Mouse (Mus musculus) cerebellum, postnatal 10 days (tissue): Measurements from ENCODE around the gene Gm21970.

Experiments
- DNase-seq, 2 experiments: peaks; one replicate each; pipeline ENCODE4 v3.0.0; 2021; ENCODE audit warnings: mixed read lengths in 2 of 2

The Gm21970 gene

DNA sequence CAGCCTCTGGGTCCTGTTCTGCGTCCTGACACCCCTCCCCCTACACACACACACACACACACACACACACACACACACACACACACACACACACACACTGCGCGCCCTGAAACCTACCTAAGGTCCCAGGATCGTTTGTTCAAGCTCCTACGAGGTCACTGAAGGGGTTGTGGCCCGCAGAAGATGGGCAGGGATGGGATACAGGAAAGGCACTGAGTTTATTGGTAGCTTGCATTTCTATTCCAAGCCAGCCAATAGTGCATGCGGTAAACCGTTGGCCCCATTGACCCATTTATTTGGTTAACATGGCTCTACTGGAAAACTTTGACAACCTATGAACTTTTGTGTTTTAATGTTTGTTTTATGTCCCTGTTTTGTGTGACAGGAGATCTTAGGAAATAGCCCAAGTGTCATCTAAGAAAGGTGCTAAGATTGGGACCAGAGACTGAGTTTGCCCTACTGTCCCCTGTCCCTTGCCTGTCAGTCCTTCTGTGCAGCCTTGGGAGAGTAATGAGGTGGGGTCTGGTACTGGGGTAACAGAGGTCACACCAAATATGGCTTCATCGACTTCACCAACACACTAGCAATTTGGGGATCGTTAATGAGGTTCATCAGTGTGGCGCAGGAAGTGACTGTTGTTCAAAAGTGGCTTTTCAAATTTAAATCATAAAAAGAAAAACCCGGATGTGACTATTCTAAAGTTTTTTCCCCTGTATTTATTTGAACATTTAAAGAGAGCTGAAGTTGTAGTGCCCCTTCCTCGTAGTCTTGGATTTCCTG is 17.9 kb upstream of the Gm21970 start:
- no peak for DNase-seq

DNA sequence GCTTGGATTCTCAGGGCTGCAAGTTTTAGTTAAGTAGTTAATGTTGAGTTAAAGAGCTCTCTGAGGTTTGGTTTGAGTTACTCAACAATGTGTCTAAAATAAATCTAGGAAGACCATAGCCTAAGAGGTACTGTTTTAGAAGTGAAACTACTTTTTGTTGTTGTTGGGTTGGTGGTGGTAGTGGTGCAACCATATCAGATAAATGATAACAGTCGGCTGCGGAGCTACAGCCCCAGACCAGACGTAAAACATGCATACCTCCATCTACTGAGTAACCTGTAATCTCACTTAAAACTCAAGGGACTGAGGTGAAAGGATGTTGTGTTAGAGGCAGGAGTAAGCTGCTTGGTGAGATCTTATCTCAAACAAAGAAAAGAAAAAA is 17.3 kb upstream of the Gm21970 start:
- DNase-seq = no peak

DNA sequence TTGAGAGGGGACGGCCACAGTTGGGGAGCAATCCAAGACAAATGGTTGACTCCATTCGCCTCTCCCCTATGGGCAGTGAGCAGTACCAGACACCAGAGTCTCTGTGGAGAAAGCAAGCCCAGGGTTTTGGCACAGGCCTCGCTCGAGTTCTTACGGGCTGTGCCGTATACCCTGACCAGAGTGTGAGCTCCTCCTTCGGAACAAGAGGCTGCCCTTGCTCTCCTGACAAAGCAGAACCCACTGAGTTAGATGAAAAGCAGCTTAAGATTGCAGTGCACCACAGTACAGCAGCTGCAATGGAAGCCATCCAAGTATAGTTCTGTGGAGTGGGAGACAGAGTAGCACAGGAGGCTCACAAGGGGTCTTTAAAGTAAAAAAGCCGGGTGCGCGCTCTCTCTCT is 14.8 kb upstream of the Gm21970 start:
- no peak for DNase-seq

DNA sequence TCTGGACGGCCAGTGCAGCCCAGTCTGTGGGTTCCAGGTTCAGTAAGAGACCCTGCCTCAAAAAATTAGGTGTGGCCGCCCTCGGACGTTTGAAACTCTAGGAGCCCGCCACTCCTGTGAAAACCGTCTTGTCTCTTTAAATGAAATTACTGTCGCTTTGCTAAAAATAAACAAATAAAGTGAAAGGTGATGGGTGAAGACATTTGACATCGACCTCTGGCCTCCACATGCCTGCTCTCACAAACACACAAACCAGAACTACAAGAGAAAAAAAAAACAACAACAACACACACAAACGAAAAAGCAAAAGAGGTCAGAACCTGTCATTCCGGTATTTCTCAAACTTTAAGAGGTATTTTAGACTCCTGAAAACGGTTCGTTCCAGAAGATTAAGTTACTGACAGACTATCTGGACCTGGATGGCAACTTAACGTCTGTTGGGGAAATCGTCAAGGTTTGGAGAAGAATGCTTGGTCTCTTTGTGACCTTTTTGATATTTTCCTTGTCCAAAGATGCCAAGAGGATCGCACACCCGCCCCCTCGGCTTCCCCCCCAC is 13.0 kb upstream of the Gm21970 start:
- DNase-seq = no peak

DNA sequence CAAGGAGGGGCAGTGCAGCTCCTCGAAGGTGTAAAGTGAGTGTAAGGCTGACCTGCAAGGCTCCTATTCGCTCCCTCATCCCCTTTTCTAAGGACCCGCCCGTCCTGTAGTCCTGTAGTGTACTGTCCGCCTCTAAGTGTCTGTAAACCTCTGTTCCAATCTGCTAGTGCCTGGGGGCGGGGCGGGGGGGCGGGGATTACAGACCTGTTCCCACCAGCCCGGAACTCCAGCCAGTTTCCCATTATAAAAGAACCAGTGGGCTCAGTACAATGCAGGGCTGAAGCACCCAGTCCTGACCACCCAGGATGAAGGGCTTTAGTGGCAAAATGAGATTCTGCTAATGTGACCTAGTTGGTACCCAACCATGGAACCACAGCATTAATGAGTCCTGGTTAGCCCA is 12.5 kb upstream of the Gm21970 start:
- DNase-seq = no peak

DNA sequence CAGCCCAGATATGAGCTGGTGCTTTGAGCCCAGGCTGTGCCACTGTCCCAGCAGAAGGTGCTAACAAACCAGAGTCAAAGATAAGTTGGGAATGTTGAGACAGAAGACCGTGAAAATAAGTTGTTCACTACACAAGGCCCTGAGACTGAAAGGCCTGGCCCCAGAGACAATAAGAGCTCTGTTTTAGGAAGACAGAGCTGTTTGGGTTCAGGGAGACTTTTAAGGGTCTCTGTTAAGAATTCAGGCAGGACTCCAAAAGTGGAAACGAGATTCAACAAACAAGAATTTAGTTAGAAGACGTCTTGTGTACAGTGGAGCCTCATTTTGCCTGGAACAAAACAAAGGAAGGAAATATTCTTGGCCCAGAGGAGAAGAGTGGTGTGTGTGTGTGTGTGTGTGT is 12.1 kb upstream of the Gm21970 start:
- no peak for DNase-seq

DNA sequence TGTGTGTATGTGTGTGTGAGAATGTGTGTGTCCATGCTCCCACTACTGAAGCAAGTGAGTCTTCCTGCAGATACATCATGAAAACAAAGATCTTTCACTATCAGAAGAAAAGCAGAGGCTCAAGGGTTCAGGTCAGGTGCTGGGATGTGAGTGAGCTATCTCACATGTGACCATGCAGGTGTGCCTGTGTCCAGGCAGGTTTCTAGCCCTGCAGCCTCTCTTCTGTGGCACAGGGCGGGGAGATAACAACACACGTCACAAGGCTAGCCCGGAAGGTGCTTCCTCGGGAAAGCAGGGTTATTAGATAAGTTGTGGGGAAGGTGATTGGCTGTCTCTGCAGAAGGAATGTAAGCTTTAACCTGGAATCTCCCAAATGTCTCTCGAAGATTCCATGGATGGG is 11.4 kb upstream of the Gm21970 start:
- no peak for DNase-seq

DNA sequence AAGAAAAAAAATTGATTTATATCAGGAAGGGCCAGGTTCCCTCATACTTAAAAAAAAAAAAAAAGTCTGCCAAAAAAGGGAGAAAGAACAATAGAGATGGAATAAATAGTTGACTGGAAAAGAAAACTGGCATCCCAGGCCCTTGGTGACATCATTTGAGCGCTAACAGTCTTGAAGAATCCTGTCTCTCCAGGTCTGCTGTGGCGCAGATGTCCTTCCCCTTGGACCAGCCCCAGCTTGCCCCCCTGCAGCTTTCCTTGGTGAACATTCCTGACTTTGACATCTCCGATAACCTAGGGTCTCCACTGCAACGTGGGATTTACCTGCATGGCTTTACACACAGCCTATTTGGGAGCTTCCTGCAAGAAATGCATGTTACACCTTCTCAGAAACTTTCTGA is 9.9 kb upstream of the Gm21970 start:
- no peak for DNase-seq

DNA sequence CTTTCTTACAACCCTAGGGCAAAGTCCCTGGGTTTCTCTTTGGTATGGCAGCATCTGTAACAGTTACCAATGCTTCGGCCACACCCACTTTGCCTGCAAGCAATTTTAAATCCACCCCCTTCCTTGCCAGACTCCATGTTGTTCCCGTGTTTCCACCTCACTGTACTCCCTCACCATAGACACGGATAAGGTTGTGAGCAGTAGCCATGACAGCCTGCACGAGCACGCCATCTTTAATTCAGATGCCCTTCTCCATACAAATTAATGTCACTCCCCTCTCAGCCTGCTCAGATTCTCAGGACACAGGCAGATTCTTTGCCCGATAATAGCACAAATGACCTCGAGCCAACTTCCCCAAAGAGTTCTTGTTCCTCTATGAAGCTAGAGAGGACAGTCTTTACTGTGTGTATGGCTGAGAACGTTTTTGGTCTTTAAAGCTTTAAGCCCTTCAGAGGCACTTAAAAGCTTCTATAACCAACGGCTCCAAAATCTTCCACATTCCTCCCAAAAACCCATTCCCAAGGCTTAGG is 9.2 kb upstream of the Gm21970 start:
- no peak for DNase-seq

DNA sequence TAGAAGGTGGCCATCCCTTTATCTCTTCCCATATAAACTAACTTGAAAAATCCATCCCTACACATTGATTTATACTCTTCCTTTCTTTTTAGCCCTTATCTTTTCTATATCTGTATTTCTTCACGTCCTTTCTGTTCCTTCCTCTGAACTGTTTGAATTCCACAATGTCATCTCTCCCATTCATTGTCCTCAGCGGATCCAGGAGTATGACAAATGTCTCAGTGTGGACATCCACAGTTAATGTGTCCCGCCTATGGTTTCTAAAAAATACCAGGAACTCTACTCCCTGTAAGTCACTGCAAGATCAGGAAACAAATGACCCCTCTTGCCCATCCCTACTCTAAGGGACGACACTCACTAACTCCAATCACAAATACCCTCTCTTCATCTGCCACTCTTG is 7.3 kb upstream of the Gm21970 start:
- DNase-seq = no peak

DNA sequence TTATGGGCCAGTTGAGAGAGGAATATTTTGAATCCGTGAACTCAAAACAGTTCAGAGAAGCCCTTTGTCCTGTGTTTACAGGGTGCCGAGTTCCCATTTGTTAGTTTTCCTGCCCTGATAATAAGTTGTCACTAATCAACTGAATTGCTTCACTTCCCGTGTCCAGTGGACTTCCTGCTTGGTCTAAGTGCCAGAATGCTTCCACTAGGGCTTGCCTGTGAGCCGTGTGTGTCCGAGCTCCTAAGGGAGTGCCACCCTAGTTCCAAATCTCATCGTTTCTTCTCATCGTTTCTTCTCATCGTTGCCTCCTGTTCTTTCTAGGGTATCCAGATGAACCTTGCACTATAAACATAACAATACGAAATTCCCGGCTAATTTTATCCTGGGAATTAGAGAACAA is 5.9 kb upstream of the Gm21970 start:
- no peak for DNase-seq

DNA sequence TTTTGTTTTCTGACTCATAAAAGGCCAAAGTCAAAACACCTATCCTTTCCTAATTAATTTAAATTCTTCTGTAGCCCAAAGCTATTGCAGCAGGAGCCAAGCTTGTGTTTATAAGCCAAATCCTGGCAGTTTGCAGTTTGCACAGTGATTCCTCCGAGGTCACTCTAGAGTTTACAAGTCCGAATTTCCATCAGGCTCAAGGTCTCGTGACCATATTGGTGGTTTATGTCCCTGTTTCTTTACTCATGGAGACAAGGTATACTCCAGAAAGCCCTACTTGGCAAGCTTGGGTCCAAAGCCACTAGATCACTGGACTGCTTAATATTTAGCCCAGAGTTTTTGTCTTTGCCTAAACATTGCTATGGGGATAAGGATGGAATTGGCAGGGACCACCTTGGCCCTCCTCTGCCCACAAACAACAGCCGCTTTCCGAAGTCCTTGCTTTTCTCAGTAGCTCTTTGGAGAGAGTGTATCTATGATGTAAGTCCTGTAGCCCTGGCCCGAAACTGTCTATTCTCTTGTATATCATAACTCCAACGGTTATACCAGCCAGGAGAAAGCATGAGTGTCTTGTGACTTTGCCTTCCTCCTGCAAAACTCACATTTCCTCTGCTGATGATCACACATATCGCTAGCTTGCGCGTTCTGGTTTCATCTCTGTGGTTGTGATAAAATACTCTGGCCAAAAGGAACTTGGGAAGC is 5.0 kb upstream of the Gm21970 start:
- DNase-seq = no peak

DNA sequence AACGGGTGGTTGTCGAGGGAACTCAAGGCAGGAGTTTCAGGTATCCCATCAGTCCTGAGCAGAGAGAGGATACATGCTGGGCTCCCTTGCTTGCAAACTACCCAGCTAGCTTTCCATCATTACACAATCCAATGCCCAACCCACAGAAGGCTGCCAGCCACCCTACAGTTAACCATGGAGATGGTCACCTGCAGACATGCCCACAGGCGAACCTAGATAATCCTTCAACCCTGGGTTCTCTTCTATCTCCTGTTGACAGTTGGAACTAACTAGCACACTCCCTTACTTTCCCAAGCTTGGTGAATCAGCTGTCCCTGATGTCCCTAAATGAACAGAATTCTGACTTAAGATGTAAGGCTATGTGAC is 4.4 kb upstream of the Gm21970 start:
- no peak for DNase-seq

DNA sequence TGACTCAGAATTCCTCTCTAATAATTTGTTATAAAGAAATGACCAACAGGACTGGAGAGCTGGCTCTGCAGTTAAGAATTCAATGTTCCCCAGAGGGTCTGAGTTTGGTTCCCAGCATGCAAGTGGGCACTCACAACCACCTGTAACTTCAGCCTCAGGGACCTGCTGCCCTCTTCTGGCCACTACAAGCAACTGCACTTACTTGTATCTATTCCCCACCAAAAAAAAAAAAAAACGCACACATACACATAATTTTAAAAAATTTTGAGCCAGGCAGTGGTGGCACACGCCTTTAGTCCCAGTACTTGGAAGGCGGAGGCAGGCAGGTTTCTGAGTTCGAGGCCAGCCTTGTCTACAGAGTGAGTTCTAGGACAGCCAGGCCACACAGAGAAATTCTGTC is 1.4 kb upstream of the Gm21970 start:
- DNase-seq = peak; percentile 21 to 30

DNA sequence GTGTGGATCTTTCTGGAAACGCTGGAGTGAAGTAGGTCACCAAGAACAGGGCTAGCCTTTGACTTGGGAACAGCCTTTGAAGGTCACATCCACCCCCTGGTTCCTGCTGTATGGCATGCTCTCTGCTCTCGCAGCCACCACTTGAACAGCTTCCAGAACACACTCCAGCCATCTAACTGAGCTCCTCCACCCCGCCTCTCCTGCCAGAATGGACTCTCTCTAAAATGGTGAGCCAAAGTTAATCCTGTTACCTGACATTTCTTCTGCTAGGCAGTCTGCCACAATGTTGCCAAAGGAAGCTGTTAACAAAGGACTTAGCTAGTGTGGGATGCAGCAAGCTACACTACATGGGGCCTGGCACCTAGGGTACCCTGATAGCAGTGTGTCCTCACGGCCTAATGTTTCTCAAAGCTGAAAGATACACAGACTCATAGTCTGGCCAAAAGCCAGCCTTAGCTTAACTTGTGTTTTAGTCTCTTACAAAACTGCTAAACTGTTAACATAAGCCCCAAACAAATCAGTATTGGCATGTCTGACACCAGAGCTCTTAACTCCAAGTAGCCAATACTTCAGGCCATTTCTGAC is 3.4 kb downstream of the Gm21970 start:
- no peak for DNase-seq

DNA sequence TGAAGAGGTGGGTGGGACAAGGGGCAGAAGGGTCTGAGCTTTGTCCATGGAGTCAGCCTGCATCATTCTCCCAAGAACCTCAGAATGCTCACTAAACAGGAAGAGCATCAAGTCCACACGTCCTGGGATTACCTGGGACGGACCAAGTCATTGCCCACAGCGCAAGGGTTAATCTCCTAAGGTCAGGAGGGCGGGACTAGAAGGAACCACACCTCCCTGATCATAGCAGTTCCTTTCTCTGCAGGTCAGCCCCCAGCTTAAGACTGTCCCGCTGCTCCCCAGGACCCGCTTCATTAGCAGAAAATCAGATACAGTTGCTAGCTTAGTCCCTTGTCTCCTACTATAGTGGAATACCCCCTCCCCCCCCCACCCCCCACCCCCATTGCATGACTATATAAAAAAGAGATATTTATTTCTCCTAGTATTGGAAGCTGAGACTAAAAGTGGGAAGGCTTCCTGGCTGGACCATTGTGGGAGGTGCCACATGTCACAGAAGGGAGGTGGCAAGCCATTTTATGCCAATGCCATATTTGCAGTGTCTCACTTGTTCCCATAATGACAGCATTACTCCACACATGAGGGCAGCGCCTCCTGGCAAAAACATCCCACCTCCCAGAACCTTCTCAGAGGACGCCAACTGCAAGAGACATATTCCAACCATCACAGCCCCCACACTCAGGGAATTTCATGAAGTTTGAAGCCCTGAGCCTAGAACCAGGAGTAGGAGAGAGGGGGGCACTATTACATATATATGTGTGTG is 4.3 kb downstream of the Gm21970 start:
- DNase-seq = no peak

DNA sequence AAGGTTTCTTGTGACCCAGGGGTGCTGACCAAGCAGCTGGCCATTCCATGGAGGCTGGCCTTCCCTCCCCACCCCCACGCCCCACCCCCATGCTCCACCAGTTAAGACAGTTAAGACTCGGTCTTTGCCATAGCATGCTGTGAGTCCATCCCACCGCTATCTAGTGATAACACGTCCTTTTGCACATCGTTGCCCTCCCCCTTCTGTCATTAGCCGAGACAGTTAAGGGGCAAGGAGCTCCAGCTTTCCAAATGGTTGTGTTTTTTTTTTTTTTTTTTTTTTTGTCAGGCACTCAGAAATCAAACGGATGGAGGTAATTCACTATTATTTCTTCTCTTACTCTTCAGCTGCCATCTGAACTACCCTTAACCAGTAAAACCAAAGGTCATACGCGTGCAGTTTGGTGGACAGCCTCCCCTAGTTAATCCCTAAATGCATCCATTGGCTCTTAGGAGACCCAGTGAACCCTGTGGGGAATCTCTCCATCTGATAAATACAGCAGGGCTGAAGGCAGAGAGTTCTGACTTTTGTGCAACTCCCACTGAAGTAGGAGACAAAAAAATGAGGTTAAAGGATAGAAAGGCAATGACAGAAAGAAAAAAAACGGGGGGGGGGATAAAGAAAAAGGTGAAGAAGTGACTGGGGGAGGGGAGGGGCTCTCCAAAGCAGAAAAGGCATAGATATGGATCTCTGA is 5.5 kb downstream of the Gm21970 start:
- no peak for DNase-seq

DNA sequence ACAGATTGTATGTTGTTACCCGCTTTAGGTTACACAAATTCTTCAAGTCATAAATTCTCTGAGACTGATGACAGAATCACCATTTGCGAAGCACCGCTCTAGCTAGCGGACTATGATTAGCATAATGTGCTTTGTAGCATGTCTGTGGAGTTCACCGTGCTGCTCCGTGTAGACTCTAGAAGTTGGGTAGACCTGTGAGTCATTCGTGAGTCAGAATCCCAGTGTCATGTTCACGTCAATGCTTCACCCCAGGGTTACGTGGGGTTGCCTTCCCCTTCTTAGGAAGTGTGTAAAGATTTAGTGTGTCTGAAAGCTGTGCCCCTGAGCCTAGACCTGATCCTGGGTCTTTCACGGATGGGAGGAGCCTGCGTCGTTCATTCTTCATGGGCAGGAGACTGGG is 6.5 kb downstream of the Gm21970 start:
- no peak for DNase-seq

DNA sequence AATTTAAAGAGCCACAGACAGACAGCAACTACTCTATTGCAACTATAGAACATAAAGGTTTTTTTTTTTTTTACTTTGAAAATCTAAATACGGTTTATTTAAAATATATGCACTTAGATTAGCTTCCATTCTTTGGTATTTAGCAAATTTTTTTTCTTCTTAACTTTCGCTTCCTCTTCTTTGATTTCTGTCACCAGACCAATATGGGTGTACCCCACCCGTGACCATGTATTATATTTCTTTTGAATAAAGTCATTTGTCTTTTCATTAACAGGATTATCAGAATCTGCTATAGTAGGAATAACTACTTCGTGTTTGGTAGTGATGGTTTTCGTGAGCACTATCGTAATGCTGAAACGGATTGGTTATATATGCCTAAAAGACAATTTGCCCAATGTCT is 7.4 kb downstream of the Gm21970 start:
- DNase-seq = no peak

DNA sequence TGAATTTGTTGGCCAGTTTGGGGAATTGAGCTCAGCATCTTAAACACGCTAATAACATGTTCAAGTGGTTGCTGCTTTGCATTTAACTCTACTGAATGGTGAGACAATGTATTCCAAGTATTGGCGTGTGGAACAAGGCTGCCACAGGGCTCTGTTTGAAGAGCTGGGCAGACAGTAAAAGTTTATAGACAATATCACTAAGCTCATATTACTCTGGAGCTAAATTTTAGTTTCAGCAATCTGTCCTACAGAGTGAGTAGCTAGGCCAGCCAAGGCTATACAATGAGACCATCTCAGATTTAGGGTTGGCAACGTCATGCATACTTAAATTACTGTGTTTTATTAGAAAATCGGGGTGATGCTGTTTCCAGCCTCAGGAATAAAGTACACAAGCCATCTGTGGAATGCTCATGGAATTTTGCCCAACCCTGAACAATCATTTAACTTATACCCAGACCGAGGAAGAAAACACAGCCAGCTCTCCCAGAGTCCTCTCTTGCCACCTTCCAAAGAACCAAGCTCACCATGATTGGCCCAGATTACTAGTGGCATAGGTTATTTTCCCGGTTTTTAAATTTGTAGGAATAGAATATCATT is 10.1 kb downstream of the Gm21970 start:
- no peak for DNase-seq

DNA sequence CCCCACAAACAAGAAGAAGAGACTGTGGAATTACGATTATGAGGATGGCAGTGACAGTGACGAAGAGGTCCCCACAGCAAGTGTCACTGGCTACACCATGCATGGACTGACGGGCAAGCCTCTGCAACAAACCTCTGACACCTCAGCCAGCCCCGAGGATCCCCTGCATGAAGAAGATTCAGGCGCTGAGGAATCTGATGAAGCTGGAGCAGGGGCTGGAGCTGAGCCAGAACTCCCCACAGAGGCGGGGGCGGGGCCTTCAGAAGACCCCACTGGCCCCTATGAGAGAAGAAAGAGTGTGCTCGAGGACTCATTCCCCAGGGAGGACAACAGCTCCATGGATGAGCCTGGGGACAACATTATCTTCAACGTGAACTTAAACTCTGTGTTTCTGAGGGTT is 12.3 kb downstream of the Gm21970 start:
- DNase-seq = peak in 1 of 2 experiments; percentile 13

DNA sequence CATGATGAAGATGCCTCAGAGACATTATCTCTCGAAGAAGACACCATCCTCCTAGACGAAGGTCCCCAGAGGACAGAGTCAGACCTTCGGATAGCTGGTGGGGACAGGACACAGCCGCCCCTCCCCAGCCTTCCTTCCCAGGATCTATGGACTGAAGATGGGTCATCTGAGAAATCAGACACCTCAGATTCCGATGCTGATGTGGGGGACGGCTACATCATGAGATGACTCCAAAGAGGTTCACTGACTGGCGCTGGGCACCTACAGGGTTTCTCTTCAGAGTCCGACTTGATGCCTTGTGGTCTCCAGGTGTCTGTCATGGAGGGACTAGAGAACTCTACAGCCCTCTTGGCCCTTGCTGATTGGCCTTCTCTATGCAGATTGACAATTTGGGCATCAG is 12.7 kb downstream of the Gm21970 start:
- DNase-seq = no peak
